Mouse (Mus musculus): ENCODE results near the gene Ankdd1a. TPM values are rescaled to one million over a fixed set of nuclear protein-coding genes. Genes with fewer than 3 reads are reported as not detected.

The Ankdd1a gene
- polyA plus RNA-seq, 1 experiment from 2014 or later = not detected

DNA sequence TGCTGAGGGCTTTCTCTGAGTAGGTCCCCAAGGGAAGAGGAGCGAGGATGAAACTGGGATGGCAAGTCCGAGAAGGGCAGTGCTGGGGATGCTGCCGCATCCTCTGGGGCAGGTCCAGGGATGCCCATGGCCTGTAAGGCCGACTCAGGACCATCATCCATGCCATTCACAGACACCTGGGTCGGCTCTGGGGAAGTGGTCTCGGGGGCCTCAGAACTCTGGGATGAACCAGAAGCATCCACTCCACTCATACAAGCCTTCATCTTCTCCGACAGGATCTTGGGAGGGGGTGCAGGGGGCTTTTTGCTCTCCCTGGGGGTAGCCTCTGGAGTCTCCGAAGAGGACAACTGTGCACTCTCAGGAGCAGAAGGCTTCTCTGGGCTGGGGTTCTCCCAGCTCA, 36.4 kb upstream of the Ankdd1a start:
- H3K4me2 ChIP-seq (ENCODE audit: low read depth, low read length) = no peak overlapping the region
- H3K27me3 ChIP-seq (ENCODE audit: control insufficient read depth, insufficient read depth, low read length) = no peaks in the 10 kb centered on the region
- H3K36me3 ChIP-seq (ENCODE audit: control insufficient read depth, insufficient read depth) = peaks cover 27% of the 10 kb centered on the region
- no peaks in the 10 kb centered on the region for H3K9me3 ChIP-seq (replicated peaks; ENCODE audit: control insufficient read depth, low read length)
- H3K9ac ChIP-seq (ENCODE audit: low read length) = no peak overlapping the region
- H3K4me3 ChIP-seq (ENCODE audit: low read length) = no peak overlapping the region
- H3K4me1 ChIP-seq (ENCODE audit: control insufficient read depth, insufficient read depth, low read length) = peaks cover 15% of the 10 kb centered on the region
- no peak for ATAC-seq (replicated peaks; ENCODE audit: extremely low read depth, insufficient read depth, low FRiP score)
- 86% methylated on average over 8 of the region's 8 CpGs for WGBS
- H3K27ac ChIP-seq (ENCODE audit: low read length) = no peak overlapping the region

- 74% methylated on average over 4 of the region's 4 CpGs for WGBS
Observed at GRCm38 (mm10) chr9:65555621-65556020, 35.6 kb upstream of the Ankdd1a start.

GRCm38 (mm10) chr9:65555001-65555405, 35.0 kb upstream of the Ankdd1a start:
- Histone ChIP-seq H3K36me3 (ENCODE audit: control insufficient read depth, insufficient read depth) (peaks cover 27% of the 10 kb centered on the region), H3K9me3 (replicated peaks; ENCODE audit: control insufficient read depth, low read length) (no peaks in the 10 kb centered on the region), H3K4me1 (ENCODE audit: control insufficient read depth, insufficient read depth, low read length) (peaks cover 29% of the 10 kb centered on the region), H3K9ac (ENCODE audit: low read length) (peak overlapping the region; percentile 30; the same call in 1 of the 2 replicates), H3K27me3 (ENCODE audit: control insufficient read depth, insufficient read depth, low read length) (no peaks in the 10 kb centered on the region), H3K4me2 (ENCODE audit: low read depth, low read length) (no peak overlapping the region), H3K27ac (ENCODE audit: low read length) (peak overlapping the region; percentile 33; the same call in 1 of the 2 replicates), H3K4me3 (ENCODE audit: low read length) (no peak overlapping the region)
- no peak for ATAC-seq (replicated peaks; ENCODE audit: extremely low read depth, insufficient read depth, low FRiP score)
- 23% methylated on average over 5 of the region's 5 CpGs for WGBS

More at GRCm38 (mm10) chr9:65555621-65556020, 35.6 kb upstream of the Ankdd1a start:
- Histone ChIP-seq H3K27ac (ENCODE audit: low read length) (no peak overlapping the region), H3K4me3 (ENCODE audit: low read length) (no peak overlapping the region), H3K9me3 (replicated peaks; ENCODE audit: control insufficient read depth, low read length) (no peaks in the 10 kb centered on the region), H3K4me1 (ENCODE audit: control insufficient read depth, insufficient read depth, low read length) (peaks cover 23% of the 10 kb centered on the region), H3K9ac (ENCODE audit: low read length) (no peak overlapping the region), H3K27me3 (ENCODE audit: control insufficient read depth, insufficient read depth, low read length) (no peaks in the 10 kb centered on the region), H3K36me3 (ENCODE audit: control insufficient read depth, insufficient read depth) (peaks cover 27% of the 10 kb centered on the region), H3K4me2 (ENCODE audit: low read depth, low read length) (no peak overlapping the region)
- ATAC-seq (replicated peaks; ENCODE audit: extremely low read depth, insufficient read depth, low FRiP score) = no peak

- Histone ChIP-seq H3K27ac (ENCODE audit: low read length) (peak overlapping the region; percentile 72), H3K4me1 (ENCODE audit: control insufficient read depth, insufficient read depth, low read length) (peaks cover 37% of the 10 kb centered on the region), H3K9me3 (replicated peaks; ENCODE audit: control insufficient read depth, low read length) (no peaks in the 10 kb centered on the region), H3K36me3 (ENCODE audit: control insufficient read depth, insufficient read depth) (peaks cover 17% of the 10 kb centered on the region; the same call in 1 of the 2 replicates), H3K4me2 (ENCODE audit: low read depth, low read length) (no peak overlapping the region), H3K4me3 (ENCODE audit: low read length) (no peak overlapping the region), H3K27me3 (ENCODE audit: control insufficient read depth, insufficient read depth, low read length) (no peaks in the 10 kb centered on the region), H3K9ac (ENCODE audit: low read length) (no peak overlapping the region)
- WGBS = 92% methylated on average over 2 of the region's 2 CpGs
- ATAC-seq (replicated peaks; ENCODE audit: extremely low read depth, insufficient read depth, low FRiP score) = no peak
Observed at GRCm38 (mm10) chr9:65552711-65553110, 32.7 kb upstream of the Ankdd1a start.

DNA sequence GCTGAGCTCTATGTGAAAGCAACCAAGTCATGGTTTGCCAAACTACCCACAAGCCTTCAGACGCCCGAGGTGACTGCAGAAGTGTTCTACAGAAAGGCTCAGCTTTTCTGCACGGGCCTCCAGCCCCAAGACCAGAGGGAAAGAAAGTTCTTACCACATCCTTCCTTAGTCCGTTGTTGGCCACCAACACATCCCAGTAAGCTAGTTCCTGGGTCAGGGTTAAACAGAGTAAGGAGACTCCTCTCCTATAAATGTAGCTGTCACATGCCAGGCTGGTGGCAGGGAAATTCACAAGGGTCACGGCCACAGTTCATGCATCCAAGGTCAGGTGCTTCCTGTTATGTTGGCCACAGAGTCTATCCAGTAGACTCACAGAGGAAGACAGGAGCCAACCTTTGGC, 32.1 kb upstream of the Ankdd1a start:
- Histone ChIP-seq H3K36me3 (ENCODE audit: control insufficient read depth, insufficient read depth) (peaks cover 14% of the 10 kb centered on the region; the same call in 1 of the 2 replicates), H3K27me3 (ENCODE audit: control insufficient read depth, insufficient read depth, low read length) (no peaks in the 10 kb centered on the region), H3K4me2 (ENCODE audit: low read depth, low read length) (no peak overlapping the region), H3K4me1 (ENCODE audit: control insufficient read depth, insufficient read depth, low read length) (peaks cover 37% of the 10 kb centered on the region), H3K27ac (ENCODE audit: low read length) (peak overlapping the region; percentile 72), H3K4me3 (ENCODE audit: low read length) (no peak overlapping the region), H3K9me3 (replicated peaks; ENCODE audit: control insufficient read depth, low read length) (no peaks in the 10 kb centered on the region), H3K9ac (ENCODE audit: low read length) (no peak overlapping the region)
- ATAC-seq (replicated peaks; ENCODE audit: extremely low read depth, insufficient read depth, low FRiP score) = no peak
- 80% methylated on average over 5 of the region's 5 CpGs for WGBS

DNA sequence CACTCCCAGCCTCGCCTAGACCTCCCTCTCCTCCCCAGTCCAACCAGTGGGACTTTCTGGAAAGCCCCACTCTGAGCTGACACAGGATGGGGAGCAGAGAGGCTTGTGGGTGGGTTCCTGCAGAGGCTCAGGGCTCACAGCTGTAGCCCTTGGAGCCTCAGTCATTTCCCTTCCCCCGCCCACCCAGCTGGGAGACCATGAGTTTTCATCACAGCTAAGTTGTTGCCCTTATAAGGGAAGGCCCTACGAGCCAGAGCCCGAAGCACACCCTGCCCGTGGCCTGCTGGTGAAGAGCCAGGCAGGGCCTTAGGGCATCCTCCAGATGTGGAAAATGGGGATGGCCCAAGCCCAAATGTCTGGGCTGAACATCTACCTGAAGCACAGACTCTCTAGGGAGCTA, 31.0 kb upstream of the Ankdd1a start:
- H3K27me3 ChIP-seq (ENCODE audit: control insufficient read depth, insufficient read depth, low read length) = no peaks in the 10 kb centered on the region
- ATAC-seq (replicated peaks; ENCODE audit: extremely low read depth, insufficient read depth, low FRiP score) = peak; percentile 85
- peak overlapping the region; percentile 72 for H3K27ac ChIP-seq (ENCODE audit: low read length)
- peaks cover 6% of the 10 kb centered on the region; the same call in 1 of the 2 replicates for H3K36me3 ChIP-seq (ENCODE audit: control insufficient read depth, insufficient read depth)
- no peak overlapping the region for H3K4me3 ChIP-seq (ENCODE audit: low read length)
- 1% methylated on average over 5 of the region's 5 CpGs for WGBS
- H3K4me1 ChIP-seq (ENCODE audit: control insufficient read depth, insufficient read depth, low read length) = peaks cover 46% of the 10 kb centered on the region
- no peak overlapping the region for H3K4me2 ChIP-seq (ENCODE audit: low read depth, low read length)
- no peaks in the 10 kb centered on the region for H3K9me3 ChIP-seq (replicated peaks; ENCODE audit: control insufficient read depth, low read length)
- H3K9ac ChIP-seq (ENCODE audit: low read length) = 0 out of 2 replicates have a peak overlapping the region, but pooled peaks have one; percentile 3

DNA sequence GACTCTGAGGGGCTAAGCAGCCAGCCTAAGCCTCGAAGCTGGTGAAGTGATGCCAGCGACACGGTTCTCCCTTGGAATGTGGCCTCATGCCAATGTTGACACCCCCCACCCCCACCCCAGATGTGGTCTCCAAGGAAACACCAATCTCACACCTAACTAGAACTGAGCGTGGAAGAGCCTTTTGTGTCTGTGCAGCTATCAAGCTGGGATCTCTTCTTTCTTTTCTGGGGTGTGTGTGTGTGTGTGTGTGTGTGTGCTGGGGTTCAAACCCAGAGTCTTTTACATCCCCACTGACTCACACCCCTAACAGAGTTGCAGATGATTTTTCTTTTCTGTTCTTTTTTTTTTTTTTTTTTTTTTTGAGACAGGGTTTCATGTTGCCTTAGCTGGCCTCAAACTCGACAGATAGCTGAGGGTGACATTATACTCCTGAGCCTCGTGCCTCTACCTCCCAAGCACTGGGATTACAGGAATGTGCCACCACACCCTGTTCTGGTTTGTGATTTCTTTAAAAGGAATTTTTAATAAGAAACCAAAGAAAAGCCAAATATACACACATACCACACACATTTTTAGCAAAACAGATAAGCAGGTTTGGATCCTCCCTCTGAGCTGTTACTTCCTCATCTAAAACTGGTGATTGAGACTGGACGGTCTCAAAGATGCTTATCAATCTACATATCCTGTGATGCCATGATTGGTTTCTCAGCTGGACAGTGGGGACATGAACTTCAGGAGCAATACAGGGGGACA, 30.3 kb upstream of the Ankdd1a start:
- no peaks in the 10 kb centered on the region for H3K9me3 ChIP-seq (replicated peaks; ENCODE audit: control insufficient read depth, low read length)
- H3K4me3 ChIP-seq (ENCODE audit: low read length) = no peak overlapping the region
- peaks cover 6% of the 10 kb centered on the region; the same call in 1 of the 2 replicates for H3K36me3 ChIP-seq (ENCODE audit: control insufficient read depth, insufficient read depth)
- peak overlapping the region; percentile 72 for H3K27ac ChIP-seq (ENCODE audit: low read length)
- no peak for ATAC-seq (replicated peaks; ENCODE audit: extremely low read depth, insufficient read depth, low FRiP score)
- WGBS = 21% methylated on average over 7 of the region's 7 CpGs
- H3K27me3 ChIP-seq (ENCODE audit: control insufficient read depth, insufficient read depth, low read length) = no peaks in the 10 kb centered on the region
- peaks cover 52% of the 10 kb centered on the region for H3K4me1 ChIP-seq (ENCODE audit: control insufficient read depth, insufficient read depth, low read length)
- H3K9ac ChIP-seq (ENCODE audit: low read length) = peak overlapping the region; percentile 51; the same call in 1 of the 2 replicates
- no peak overlapping the region for H3K4me2 ChIP-seq (ENCODE audit: low read depth, low read length)

DNA sequence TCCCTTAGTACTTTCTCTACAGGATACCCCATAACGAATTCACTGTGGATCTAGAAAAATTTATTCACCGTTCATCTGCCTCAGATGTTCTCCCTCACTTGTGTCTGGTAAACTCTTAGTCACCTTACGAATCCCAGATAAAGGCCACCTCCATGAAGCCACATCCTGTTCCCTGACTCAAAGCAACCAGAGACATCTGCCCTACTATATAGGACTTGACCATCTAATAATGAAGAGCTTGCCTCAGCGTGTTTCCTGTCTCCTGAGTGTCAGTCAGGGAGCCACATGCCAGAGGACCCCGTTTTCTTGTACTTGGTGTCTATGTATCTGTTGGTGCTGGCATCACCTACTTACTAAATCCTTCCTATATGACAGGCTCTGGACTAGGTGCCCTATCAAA, 29.6 kb upstream of the Ankdd1a start:
- Histone ChIP-seq H3K4me3 (ENCODE audit: low read length) (no peak overlapping the region), H3K9me3 (replicated peaks; ENCODE audit: control insufficient read depth, low read length) (no peaks in the 10 kb centered on the region), H3K4me1 (ENCODE audit: control insufficient read depth, insufficient read depth, low read length) (peaks cover 49% of the 10 kb centered on the region), H3K27me3 (ENCODE audit: control insufficient read depth, insufficient read depth, low read length) (no peaks in the 10 kb centered on the region), H3K9ac (ENCODE audit: low read length) (no peak overlapping the region), H3K27ac (ENCODE audit: low read length) (peak overlapping the region; percentile 72), H3K4me2 (ENCODE audit: low read depth, low read length) (no peak overlapping the region), H3K36me3 (ENCODE audit: control insufficient read depth, insufficient read depth) (peaks cover 6% of the 10 kb centered on the region; the same call in 1 of the 2 replicates)
- WGBS = 76% methylated on average over 5 of the region's 5 CpGs
- no peak for ATAC-seq (replicated peaks; ENCODE audit: extremely low read depth, insufficient read depth, low FRiP score)

- H3K27ac ChIP-seq (ENCODE audit: low read length) = no peak overlapping the region
- H3K4me2 ChIP-seq (ENCODE audit: low read depth, low read length) = no peak overlapping the region
- no peak overlapping the region for H3K9ac ChIP-seq (ENCODE audit: low read length)
- peaks cover 48% of the 10 kb centered on the region for H3K4me1 ChIP-seq (ENCODE audit: control insufficient read depth, insufficient read depth, low read length)
- WGBS = 89% methylated on average over 3 of the region's 3 CpGs
- no peaks in the 10 kb centered on the region for H3K27me3 ChIP-seq (ENCODE audit: control insufficient read depth, insufficient read depth, low read length)
- H3K4me3 ChIP-seq (ENCODE audit: low read length) = no peak overlapping the region
- H3K36me3 ChIP-seq (ENCODE audit: control insufficient read depth, insufficient read depth) = peaks cover 6% of the 10 kb centered on the region; the same call in 1 of the 2 replicates
- ATAC-seq (replicated peaks; ENCODE audit: extremely low read depth, insufficient read depth, low FRiP score) = no peak
- no peaks in the 10 kb centered on the region for H3K9me3 ChIP-seq (replicated peaks; ENCODE audit: control insufficient read depth, low read length)
Observed at GRCm38 (mm10) chr9:65549139-65549538, 29.1 kb upstream of the Ankdd1a start.
